Mouse (Mus musculus) midbrain, postnatal 0 days (tissue): Measurements from ENCODE around the gene Ppp1r12b. TPM values are rescaled to one million over a fixed set of nuclear protein-coding genes. Genes with fewer than 3 reads are reported as not detected.
A peak's percentile ranks its signal among the peaks of the same experiment; 100 is the strongest.

Source experiments
- ATAC-seq: fragments of 200-750 bp; cut with Nextera tagmentation; 2 replicates; pipeline ENCODE4 v1.8.0; 2017; ENCODE audit warnings: moderate number of reproducible peaks, mild to moderate bottlenecking, moderate TSS enrichment, moderate library complexity; ENCODE audit not compliant: low FRiP score
- DNase-seq: peaks from one replicate; pipeline ENCODE4 v3.0.0-alpha.2; 2015; ENCODE audit warnings: low spot score
- H3K27ac ChIP-seq: fragments of 300-500 bp; sonication (generic); 2 replicates; pipeline ENCODE4 v1.5.1; 2014; ENCODE audit warnings: low read depth, mild to moderate bottlenecking, low read length, mixed read lengths
- H3K27me3 ChIP-seq: fragments of 300-500 bp; sonication (generic); 2 replicates; pipeline ENCODE4 v1.6.1; 2014; ENCODE audit warnings: low read length, control low read depth, mixed read lengths; ENCODE audit not compliant: insufficient read depth
- H3K36me3 ChIP-seq: fragments of 300-500 bp; sonication (generic); 2 replicates; pipeline ENCODE4 v1.6.1; 2014; ENCODE audit warnings: low read length, control low read depth, mixed read lengths; ENCODE audit not compliant: insufficient read depth
- H3K4me1 ChIP-seq: fragments of 300-500 bp; sonication (generic); 2 replicates; pipeline ENCODE4 v1.6.1; 2014; ENCODE audit warnings: mild to moderate bottlenecking, control low read depth, antibody characterized with exemption, low read length, mixed read lengths; ENCODE audit not compliant: insufficient read depth
- H3K4me2 ChIP-seq: fragments of 300-500 bp; sonication (generic); 2 replicates; pipeline ENCODE4 v1.6.1; 2014; ENCODE audit warnings: low read depth, mild to moderate bottlenecking, low read length, mixed read lengths; ENCODE audit not compliant: poor library complexity, severe bottlenecking
- H3K4me3 ChIP-seq: fragments of 300-500 bp; sonication (generic); 2 replicates; pipeline ENCODE4 v1.5.1; 2014; ENCODE audit warnings: low read depth, mild to moderate bottlenecking, low read length, moderate library complexity
- H3K9ac ChIP-seq: fragments of 300-500 bp; sonication (generic); replicated peaks from 2 replicates; pipeline ENCODE4 v1.6.1; 2014; ENCODE audit warnings: mild to moderate bottlenecking, low read length, moderate library complexity, mixed read lengths; ENCODE audit not compliant: poor library complexity, severe bottlenecking
- H3K9me3 ChIP-seq: fragments of 300-500 bp; sonication (generic); 2 replicates; pipeline ENCODE4 v1.6.1; 2016; ENCODE audit warnings: low read length, control low read depth
- CTCF ChIP-seq: IDR thresholded peaks from 2 replicates; pipeline ENCODE4 v1.5.1; 2016; ENCODE audit warnings: antibody characterized with exemption, mild to moderate bottlenecking
- WGBS: fragments of 180-500 bp; shearing (Covaris S2); extraction: QIAGEN DNeasy Blood & Tissue Kit; methylation state at CpG from one replicate; pipeline ENCODE4 v1.1.7; 2014; 5-methylcytosine and 5-hydroxymethylcytosine counted together
- polyA plus RNA-seq: library from polyadenylated mRNA; unstranded; fragments of >200 nt; fragmentation: Nextera tagmentation; extraction: Ambion mirVana; gene quantifications from 2 replicates; pipeline ENCODE4 v1.2.1, GENCODE M21; 2015
- total RNA-seq: library from RNA; depleted of rRNA; stranded (reverse); fragments of >200 nt; gene quantifications from 2 replicates; pipeline ENCODE4 v1.2.3, GENCODE M21; 2014

Ppp1r12b gene
- total and polyA plus RNA-seq, 2 experiments from 2014 or later, result 11.3 to 43.8 TPM

- 20% methylated on average over 1 of the region's 1 CpGs for WGBS
These were observed 40.2 kb upstream of the Ppp1r12b start for GRCm38 (mm10) chr1:134995954-134996353.

GRCm38 (mm10) chr1:134995437-134995836 is 39.7 kb upstream of the Ppp1r12b start:
- DNase-seq, result peak; percentile 56
- Histone ChIP-seq H3K4me1 (no peaks in the 10 kb centered on the region), H3K36me3 (no peaks in the 10 kb centered on the region), H3K9ac (no peak overlapping the region), H3K27ac (no peak overlapping the region), H3K9me3 (no peaks in the 10 kb centered on the region), H3K27me3 (no peaks in the 10 kb centered on the region), H3K4me3 (no peak overlapping the region), H3K4me2 (no peak overlapping the region)
- WGBS, result 35% methylated on average over 4 of the region's 4 CpGs
- no peak for ATAC-seq
- TF ChIP-seq CTCF, result no peak

More at GRCm38 (mm10) chr1:134995954-134996353, 40.2 kb upstream of the Ppp1r12b start:
- ATAC-seq (no peak), DNase-seq (no peak)
- Histone ChIP-seq H3K4me1 (no peaks in the 10 kb centered on the region), H3K27me3 (no peaks in the 10 kb centered on the region), H3K9me3 (no peaks in the 10 kb centered on the region), H3K4me3 (no peak overlapping the region), H3K36me3 (no peaks in the 10 kb centered on the region), H3K27ac (no peak overlapping the region), H3K9ac (no peak overlapping the region), H3K4me2 (no peak overlapping the region)
- TF ChIP-seq CTCF, result no peak

GRCm38 (mm10) chr1:134994739-134995138 is 39.0 kb upstream of the Ppp1r12b start:
- no peak overlapping the region for H3K4me3 ChIP-seq
- 79% methylated on average over 3 of the region's 3 CpGs for WGBS
- no peaks in the 10 kb centered on the region for H3K36me3 ChIP-seq
- ATAC-seq (no peak), DNase-seq (no peak)
- no peaks in the 10 kb centered on the region for H3K27me3 ChIP-seq
- no peak for TF ChIP-seq CTCF
- H3K9me3 ChIP-seq, result no peaks in the 10 kb centered on the region
- no peak overlapping the region for H3K9ac ChIP-seq
- no peak overlapping the region for H3K27ac ChIP-seq
- H3K4me2 ChIP-seq, result no peak overlapping the region
- H3K4me1 ChIP-seq, result no peaks in the 10 kb centered on the region

- WGBS, result 54% methylated on average over 8 of the region's 8 CpGs
- no peak for ATAC-seq
These were observed 36.4 kb upstream of the Ppp1r12b start for GRCm38 (mm10) chr1:134992046-134992645.

GRCm38 (mm10) chr1:134989372-134989771 is 33.6 kb upstream of the Ppp1r12b start:
- peak; percentile 100 for TF ChIP-seq CTCF
- no peak overlapping the region for H3K4me2 ChIP-seq
- H3K4me1 ChIP-seq, result no peaks in the 10 kb centered on the region
- no peaks in the 10 kb centered on the region for H3K36me3 ChIP-seq
- no peak overlapping the region for H3K4me3 ChIP-seq
- no peak overlapping the region for H3K27ac ChIP-seq
- H3K9ac ChIP-seq, result no peak overlapping the region
- DNase-seq, result peak; percentile 94
- no peaks in the 10 kb centered on the region for H3K27me3 ChIP-seq
- no peak for ATAC-seq
- H3K9me3 ChIP-seq, result no peaks in the 10 kb centered on the region
- 11% methylated on average over 7 of the region's 7 CpGs for WGBS

More at GRCm38 (mm10) chr1:134992046-134992645, 36.4 kb upstream of the Ppp1r12b start:
- Histone ChIP-seq H3K9ac (no peak overlapping the region), H3K36me3 (no peaks in the 10 kb centered on the region), H3K27me3 (no peaks in the 10 kb centered on the region), H3K4me2 (no peak overlapping the region), H3K4me3 (no peak overlapping the region), H3K4me1 (no peaks in the 10 kb centered on the region), H3K27ac (no peak overlapping the region), H3K9me3 (no peaks in the 10 kb centered on the region)
- no peak for TF ChIP-seq CTCF
- no peak for DNase-seq

- H3K9me3 ChIP-seq, result no peaks in the 10 kb centered on the region
- H3K4me1 ChIP-seq, result no peaks in the 10 kb centered on the region
- H3K9ac ChIP-seq, result peak overlapping the region; percentile 48
- 9% methylated on average over 14 of the region's 14 CpGs for WGBS
- no peak overlapping the region for H3K27ac ChIP-seq
- peak overlapping the region; percentile 37 for H3K4me3 ChIP-seq
- DNase-seq (no peak), ATAC-seq (0 out of 2 replicates have a peak, but pooled peaks have one; percentile 3)
- H3K27me3 ChIP-seq, result no peaks in the 10 kb centered on the region
- TF ChIP-seq CTCF, result no peak
- H3K4me2 ChIP-seq, result peak overlapping the region; percentile 83
- H3K36me3 ChIP-seq, result no peaks in the 10 kb centered on the region
These were observed 32.2 kb upstream of the Ppp1r12b start for GRCm38 (mm10) chr1:134987962-134988341.
